Mouse (Mus musculus) left cerebral cortex, adult 2 months (tissue): ENCODE measurements around the gene Ager. TPM values are rescaled to one million over a fixed set of nuclear protein-coding genes. Genes with fewer than 3 reads are reported as not detected.

Experiments used
- DNase-seq, 2 experiments: peaks; one replicate each; pipeline ENCODE4 v3.0.0; 2021 to 2022; ENCODE audit warnings: low spot score in 2 of 2, mixed read lengths in 1 of 2; ENCODE audit errors: extremely low spot score in 1 of 2
- H3K27ac ChIP-seq: fragments of 200-600 bp; 2 replicates; pipeline ENCODE4 v1.8.1; 2022
- H3K4me3 ChIP-seq: fragments of 200-600 bp; 2 replicates; pipeline ENCODE4 v1.8.1; 2022
- CTCF ChIP-seq: fragments of 200-600 bp; IDR thresholded peaks from 2 replicates; pipeline ENCODE4 v1.8.1; 2022; ENCODE audit warnings: antibody characterized with exemption, mild to moderate bottlenecking, moderate library complexity
- intact Hi-C: fragments of 180-260 bp; cut with DNase I; formaldehyde crosslinking; loops from one replicate; pipeline ENCODE4 v1.15.1; 2025
- total RNA-seq, 2 experiments: library from RNA; stranded (reverse); gene quantifications; 2 replicates each; pipeline ENCODE4 v1.2.3; 2021

Ager gene
- total RNA-seq, 2 experiments from 2014 or later = 0.47 to 1.2 TPM

- no peak for DNase-seq
- no peak overlapping the region for H3K4me3 ChIP-seq
- intact Hi-C loops = no loop called here
- H3K27ac ChIP-seq = peak overlapping the region; percentile 38; the same call in 1 of the 2 replicates
- no peak for TF ChIP-seq CTCF
Measured at GRCm38 (mm10) chr17:34639461-34640255, 42.0 kb downstream of the Ager start.

DNA sequence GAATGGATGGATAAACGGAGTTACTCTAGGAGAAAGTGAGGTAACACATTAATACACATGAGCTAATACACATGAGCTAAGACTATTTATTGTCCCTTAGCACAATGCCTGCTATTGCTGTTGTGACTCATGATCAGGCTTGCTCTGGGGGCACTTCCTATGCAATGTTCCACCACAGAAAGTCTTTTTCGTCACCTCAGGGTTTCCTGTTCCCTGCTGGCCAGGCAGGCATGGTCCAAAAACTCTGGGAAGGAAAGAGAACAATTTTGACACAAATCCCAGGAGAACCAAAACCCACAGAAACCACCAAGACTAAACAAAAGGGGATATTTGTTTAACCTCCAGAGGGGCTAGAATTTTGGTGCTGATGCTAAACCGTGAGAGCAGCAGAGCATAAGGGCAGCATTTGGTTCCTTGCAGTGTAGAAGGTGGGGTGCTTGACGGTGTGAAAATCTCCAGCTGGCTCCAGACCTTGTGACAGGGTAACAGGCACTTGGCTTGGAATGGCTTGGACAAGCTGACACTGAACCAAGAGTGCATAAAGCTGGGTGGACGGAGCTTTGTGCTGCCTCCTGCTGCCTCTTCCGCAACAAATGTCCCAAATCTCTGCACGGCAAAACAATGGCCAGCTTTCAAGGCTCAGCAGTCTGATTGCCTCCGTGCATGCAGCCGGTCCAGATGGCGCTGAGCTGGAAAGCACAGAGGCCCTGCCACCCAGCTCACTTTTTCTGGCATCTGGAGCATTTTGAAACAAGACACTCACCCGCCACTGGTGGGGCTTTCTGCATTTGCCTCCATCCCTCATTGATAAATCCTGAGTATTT is 43.3 kb downstream of the Ager start:
- Histone ChIP-seq H3K27ac (peak overlapping the region; percentile 69), H3K4me3 (no peak overlapping the region)
- no peak for DNase-seq
- peak; percentile 3; the same call in 1 of the 2 replicates for TF ChIP-seq CTCF
- intact Hi-C loops = no loop called here

DNA sequence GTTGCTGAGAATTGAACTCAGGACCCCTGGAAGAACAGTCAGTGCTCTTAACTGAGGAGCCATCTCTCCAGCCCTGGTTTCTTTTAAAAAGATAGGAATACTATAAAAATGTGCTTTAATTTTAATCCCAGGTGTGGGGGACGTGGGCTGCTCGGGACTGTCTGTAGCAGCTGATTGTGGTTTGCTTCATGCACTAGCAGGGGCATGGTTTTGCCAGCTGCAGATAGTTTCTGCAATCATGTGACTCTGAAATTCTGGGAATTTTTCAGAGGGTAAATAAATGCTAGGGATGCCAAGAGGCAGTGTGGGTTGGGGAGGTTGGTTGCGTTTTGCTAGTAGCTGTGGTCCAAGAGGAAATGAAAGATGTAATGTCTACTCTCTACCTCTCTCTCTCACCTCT is 44.3 kb downstream of the Ager start:
- Histone ChIP-seq H3K27ac (0 out of 2 replicates have a peak overlapping the region, but pooled peaks have one; percentile 69), H3K4me3 (no peak overlapping the region)
- TF ChIP-seq CTCF = no peak
- intact Hi-C loops = no loop called here
- no peak for DNase-seq

DNA sequence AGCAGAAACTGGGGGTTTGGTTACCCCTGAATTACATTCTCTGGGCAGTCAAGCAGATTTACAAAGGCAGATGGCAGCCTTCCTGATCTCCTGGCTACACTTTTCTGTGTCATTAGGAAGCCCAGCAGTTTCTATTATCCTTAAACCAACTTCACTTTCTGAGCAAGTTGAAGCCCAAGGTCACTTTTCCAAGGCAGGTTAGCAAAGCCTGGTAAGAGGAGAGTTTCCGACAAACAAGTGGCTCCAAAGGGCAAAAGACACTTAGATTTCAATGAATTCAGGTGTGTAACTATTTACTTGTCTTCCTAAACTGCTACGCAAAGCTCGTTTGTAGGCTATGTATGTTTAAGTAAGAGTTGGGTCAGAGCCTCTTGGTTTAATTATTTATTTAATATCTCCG is 45.7 kb downstream of the Ager start:
- Histone ChIP-seq H3K4me3 (no peak overlapping the region), H3K27ac (no peak overlapping the region)
- intact Hi-C loops = no loop called here
- DNase-seq = no peak
- no peak for TF ChIP-seq CTCF

- no peak overlapping the region for H3K4me3 ChIP-seq
- DNase-seq = no peak
- no peak for TF ChIP-seq CTCF
- peak overlapping the region; percentile 60 for H3K27ac ChIP-seq
- intact Hi-C loops = loop anchor here (1.0 kb wide), 1 partner anchor 17 kb away; no protein-coding TSS in a partner anchor
Measured at GRCm38 (mm10) chr17:34643944-34644343, 46.3 kb downstream of the Ager start.

GRCm38 (mm10) chr17:34644608-34645007 is 46.9 kb downstream of the Ager start, which contains the start of gene Fkbpl:
TSS of gene Fkbpl (plus strand) at chr17:34644764.
- Histone ChIP-seq H3K27ac (peak within 1 kb of the TSS; percentile 81), H3K4me3 (peak within 1 kb of the TSS; percentile 64)
- peak; percentile 94 for DNase-seq
- intact Hi-C loops = loop anchor here (1.0 kb wide), 1 partner anchor 17 kb away; no protein-coding TSS in a partner anchor
- no peak for TF ChIP-seq CTCF

DNA sequence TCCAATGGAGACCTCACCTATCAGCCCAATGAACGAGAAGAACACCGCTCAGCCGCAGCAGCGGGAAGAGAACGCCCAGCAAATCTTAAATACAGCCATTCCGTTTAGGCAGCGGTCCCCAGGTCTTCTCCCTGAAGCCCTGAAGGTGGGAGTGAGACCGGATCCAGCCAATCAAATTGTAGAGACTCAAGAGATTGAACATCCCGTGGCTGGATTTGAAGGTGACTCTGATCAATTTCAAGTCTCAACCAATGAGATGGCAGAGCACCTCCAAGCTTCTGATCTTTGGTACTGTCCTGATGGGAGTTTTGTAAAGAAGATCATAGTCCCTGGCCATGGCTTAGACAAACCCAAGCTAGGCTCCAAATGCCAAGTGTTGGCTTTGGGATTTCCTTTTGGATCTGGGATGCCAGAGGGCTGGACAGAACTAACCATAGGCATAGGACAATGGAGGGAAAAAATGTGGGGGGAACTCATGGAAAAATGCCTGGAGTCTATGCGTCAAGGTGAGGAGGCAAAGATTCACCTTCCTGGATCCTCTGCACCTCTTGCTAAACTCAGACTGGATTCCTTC is 47.7 kb downstream of the Ager start:
- intact Hi-C loops = no loop called here
- H3K4me3 ChIP-seq = peak overlapping the region; percentile 64
- no peak for TF ChIP-seq CTCF
- no peak for DNase-seq
- H3K27ac ChIP-seq = peak overlapping the region; percentile 81

DNA sequence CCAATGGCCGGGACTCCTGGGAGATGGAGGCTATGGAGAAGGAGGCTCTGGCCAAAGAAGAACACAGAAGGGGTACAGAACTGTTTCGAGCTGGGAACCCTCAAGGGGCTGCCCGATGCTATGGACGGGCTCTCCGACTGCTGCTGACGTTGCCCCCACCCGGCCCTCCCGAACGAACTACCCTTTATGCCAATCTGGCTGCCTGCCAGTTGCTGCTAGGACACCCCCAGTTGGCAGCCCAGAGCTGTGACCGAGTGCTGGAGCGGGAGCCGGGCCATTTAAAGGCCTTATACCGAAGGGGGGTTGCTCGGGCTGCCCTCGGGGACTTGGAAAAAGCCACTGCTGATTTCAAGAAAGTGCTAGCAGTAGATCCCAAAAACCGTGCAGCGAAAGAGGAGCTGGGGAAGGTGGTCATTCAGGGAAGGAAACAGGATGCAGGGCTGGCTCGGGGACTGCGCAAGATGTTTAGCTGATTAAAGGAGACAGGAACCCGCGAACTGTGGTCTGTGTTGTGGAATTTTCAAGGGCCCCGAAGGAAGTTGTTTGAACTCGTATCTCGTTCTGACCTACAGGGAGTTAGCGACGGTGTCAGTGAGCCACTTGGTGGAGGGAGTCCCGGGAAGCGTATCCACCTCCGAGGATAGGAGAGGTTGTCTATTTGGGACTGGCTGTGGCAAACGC is 48.3 kb downstream of the Ager start:
- DNase-seq = no peak
- Histone ChIP-seq H3K4me3 (no peak overlapping the region), H3K27ac (no peak overlapping the region)
- TF ChIP-seq CTCF = no peak
- intact Hi-C loops = no loop called here

- Histone ChIP-seq H3K4me3 (peak within 1 kb of the TSS; percentile 73), H3K27ac (peak within 1 kb of the TSS; percentile 92)
- intact Hi-C loops = no loop called here
- no peak for TF ChIP-seq CTCF
- peak; percentile 90 to 96 for DNase-seq
Measured at GRCm38 (mm10) chr17:34646906-34647787, 49.5 kb downstream of the Ager start, which contains the start of gene Atf6b. TSS of gene Atf6b (plus strand) at chr17:34647146.

- H3K4me3 ChIP-seq = peak overlapping the region; percentile 73
- no peak for TF ChIP-seq CTCF
- intact Hi-C loops = no loop called here
- H3K27ac ChIP-seq = no peak overlapping the region
- DNase-seq = no peak
Measured at GRCm38 (mm10) chr17:34648141-34648890, 50.7 kb downstream of the Ager start.
